Mouse (Mus musculus) urinary bladder, postnatal 10 days (tissue): ENCODE data around the gene Gm8082.
"Not testable (repeated sequence)": the region's sequence is repeated elsewhere in the genome, so short reads cannot be mapped to it uniquely, and the experiment has no call there.

Experiments
- DNase-seq: peaks from one replicate; pipeline ENCODE4 v3.0.0; 2022; ENCODE audit warnings: low spot score

The Gm8082 gene

GRCm38 (mm10) chr14:42993524-42993923 is at the start of gene Gm8082:
Gene Gm8082, minus strand, starts transcription at chr14:42993624.
- DNase-seq, result not testable (repeated sequence)

GRCm38 (mm10) chr14:43015528-43015927 is 22.1 kb upstream of the Gm8082 start, which contains the start of gene Gm10376:
Gene Gm10376, minus strand, starts transcription at chr14:43015628.
- DNase-seq, result not testable (repeated sequence)
